Mouse (Mus musculus) stomach, embryonic 15.5 days (tissue): ENCODE results near the gene Dffa. TPM values are rescaled to one million over a fixed set of nuclear protein-coding genes. Genes with fewer than 3 reads are reported as not detected.

Source experiments
- ATAC-seq: fragments of 200-750 bp; cut with Nextera tagmentation; 2 replicates; pipeline ENCODE4 v1.8.0; 2017; ENCODE audit warnings: low read depth, moderate number of reproducible peaks, moderate TSS enrichment; ENCODE audit not compliant: insufficient read depth, low FRiP score
- H3K27ac ChIP-seq: fragments of 300-500 bp; sonication (generic); 2 replicates; pipeline ENCODE4 v1.5.1; 2015; ENCODE audit warnings: mild to moderate bottlenecking, inconsistent platforms
- H3K27me3 ChIP-seq: fragments of 300-500 bp; sonication (generic); replicated peaks from 2 replicates; pipeline ENCODE4 v1.6.1; 2015; ENCODE audit warnings: inconsistent platforms
- H3K36me3 ChIP-seq: fragments of 300-500 bp; sonication (generic); 2 replicates; pipeline ENCODE4 v1.6.1; 2015; ENCODE audit warnings: inconsistent platforms
- H3K4me1 ChIP-seq: fragments of 300-500 bp; sonication (generic); 2 replicates; pipeline ENCODE4 v1.6.1; 2015; ENCODE audit warnings: inconsistent platforms
- H3K4me2 ChIP-seq: fragments of 300-500 bp; sonication (generic); 2 replicates; pipeline ENCODE4 v1.6.1; 2015; ENCODE audit warnings: mild to moderate bottlenecking, inconsistent platforms
- H3K4me3 ChIP-seq: fragments of 300-500 bp; sonication (generic); replicated peaks from 2 replicates; pipeline ENCODE4 v1.5.1; 2015; ENCODE audit warnings: inconsistent platforms
- H3K9ac ChIP-seq: fragments of 300-500 bp; sonication (generic); 2 replicates; pipeline ENCODE4 v1.6.1; 2015; ENCODE audit warnings: inconsistent platforms
- H3K9me3 ChIP-seq: fragments of 300-500 bp; sonication (generic); 2 replicates; pipeline ENCODE4 v1.6.1; 2016; ENCODE audit warnings: inconsistent platforms
- WGBS: fragments of 180-500 bp; shearing (Covaris S2); methylation state at CpG from one replicate; pipeline ENCODE4 v1.1.7; 2015; 5-methylcytosine and 5-hydroxymethylcytosine counted together
- polyA plus RNA-seq: library from polyadenylated mRNA; unstranded; fragments of >200 nt; fragmentation: Nextera tagmentation; extraction: Ambion mirVana; gene quantifications from 2 replicates; pipeline ENCODE4 v1.2.1, GENCODE M21; 2015

The Dffa gene
- polyA plus RNA-seq: 33.0 and 35.7 TPM in 2 replicates

GRCm38 (mm10) chr4:149103875-149104561 lies at the start of gene Dffa:
Dffa (plus strand) TSS chr4:149104146.
- peak; percentile 80 for ATAC-seq
- Histone ChIP-seq H3K27ac (no peak within 1 kb of the TSS), H3K4me2 (peak within 1 kb of the TSS; percentile 84), H3K9me3 (no peaks in the 10 kb centered on the region), H3K27me3 (no peaks in the 10 kb centered on the region), H3K36me3 (0 out of 2 replicates have a peak, but pooled peaks cover 11% of the 10 kb centered on the region), H3K4me3 (peak within 1 kb of the TSS; percentile 77), H3K9ac (peak within 1 kb of the TSS; percentile 55), H3K4me1 (peaks cover 6% of the 10 kb centered on the region; the same call in 1 of the 2 replicates)
- 1% methylated on average over 35 of the region's 35 CpGs for WGBS

- WGBS: 73% methylated on average over 6 of the region's 6 CpGs
- Histone ChIP-seq H3K4me3 (no peak overlapping the region), H3K4me2 (no peak overlapping the region), H3K27me3 (no peaks in the 10 kb centered on the region), H3K4me1 (peaks cover 9% of the 10 kb centered on the region), H3K9me3 (no peaks in the 10 kb centered on the region), H3K27ac (no peak overlapping the region), H3K9ac (no peak overlapping the region), H3K36me3 (no peaks in the 10 kb centered on the region)
- no peak for ATAC-seq
These were observed 48.1 kb upstream of the Dffa start for GRCm38 (mm10) chr4:149055847-149056246.

DNA sequence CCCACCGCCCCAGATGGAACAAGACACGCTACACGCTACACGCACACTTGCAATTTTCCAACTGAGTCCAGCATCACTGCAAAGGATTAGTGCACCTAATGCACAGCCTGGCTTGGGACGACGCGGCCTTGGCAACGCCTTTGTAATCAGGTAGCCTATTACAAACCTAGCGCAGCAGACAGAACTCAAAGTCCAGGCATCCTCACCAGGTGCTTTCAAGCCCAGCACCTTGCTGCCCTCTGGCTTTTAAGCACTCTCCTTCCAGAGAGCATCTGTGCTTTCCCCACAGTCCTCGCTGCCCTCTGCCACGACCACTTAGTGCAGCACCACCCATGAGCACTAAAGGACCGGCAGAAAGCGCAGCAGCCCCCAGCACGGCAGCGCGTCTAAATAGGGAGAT lies 47.0 kb upstream of the Dffa start:
- 0 out of 2 replicates have a peak overlapping the region, but pooled peaks have one; percentile 1 for H3K27ac ChIP-seq
- H3K4me2 ChIP-seq: no peak overlapping the region
- no peak; the same call in 1 of the 2 replicates for ATAC-seq
- H3K36me3 ChIP-seq: no peaks in the 10 kb centered on the region
- no peak overlapping the region for H3K9ac ChIP-seq
- H3K4me1 ChIP-seq: peaks cover 14% of the 10 kb centered on the region
- WGBS: 75% methylated on average over 16 of the region's 16 CpGs
- no peaks in the 10 kb centered on the region for H3K9me3 ChIP-seq
- no peak overlapping the region for H3K4me3 ChIP-seq
- H3K27me3 ChIP-seq: no peaks in the 10 kb centered on the region

DNA sequence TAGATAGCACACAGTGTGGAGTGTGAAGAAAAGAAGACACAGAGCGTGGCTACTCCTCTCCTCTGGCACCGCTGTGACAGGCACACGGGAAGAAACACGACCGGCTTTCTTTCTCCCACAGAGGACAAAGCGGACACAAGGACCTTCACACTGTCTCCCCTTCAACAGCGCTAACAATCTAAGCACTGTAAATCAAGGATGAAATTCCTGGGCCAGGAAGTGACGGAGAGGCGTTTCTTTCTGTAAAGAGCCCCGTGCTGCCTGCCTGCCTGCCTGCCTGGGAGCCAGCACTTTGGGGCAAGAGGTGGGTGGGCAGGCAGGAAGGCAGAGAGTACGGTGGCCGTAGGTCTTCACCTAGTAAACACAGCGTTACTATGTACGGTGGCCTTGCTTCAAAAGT lies 46.5 kb upstream of the Dffa start:
- Histone ChIP-seq H3K4me2 (no peak overlapping the region), H3K4me3 (no peak overlapping the region), H3K9ac (no peak overlapping the region), H3K27me3 (no peaks in the 10 kb centered on the region), H3K4me1 (peaks cover 19% of the 10 kb centered on the region), H3K27ac (0 out of 2 replicates have a peak overlapping the region, but pooled peaks have one; percentile 1), H3K36me3 (no peaks in the 10 kb centered on the region), H3K9me3 (no peaks in the 10 kb centered on the region)
- ATAC-seq: no peak
- WGBS: 27% methylated on average over 14 of the region's 14 CpGs

- WGBS: 64% methylated on average over 7 of the region's 7 CpGs
- Histone ChIP-seq H3K36me3 (no peaks in the 10 kb centered on the region), H3K9ac (no peak overlapping the region), H3K4me2 (no peak overlapping the region), H3K27me3 (no peaks in the 10 kb centered on the region), H3K9me3 (no peaks in the 10 kb centered on the region), H3K27ac (peak overlapping the region; percentile 52; the same call in 1 of the 2 replicates), H3K4me3 (no peak overlapping the region), H3K4me1 (peaks cover 19% of the 10 kb centered on the region)
- no peak for ATAC-seq
These were observed 45.6 kb upstream of the Dffa start for GRCm38 (mm10) chr4:149058298-149058697.

DNA sequence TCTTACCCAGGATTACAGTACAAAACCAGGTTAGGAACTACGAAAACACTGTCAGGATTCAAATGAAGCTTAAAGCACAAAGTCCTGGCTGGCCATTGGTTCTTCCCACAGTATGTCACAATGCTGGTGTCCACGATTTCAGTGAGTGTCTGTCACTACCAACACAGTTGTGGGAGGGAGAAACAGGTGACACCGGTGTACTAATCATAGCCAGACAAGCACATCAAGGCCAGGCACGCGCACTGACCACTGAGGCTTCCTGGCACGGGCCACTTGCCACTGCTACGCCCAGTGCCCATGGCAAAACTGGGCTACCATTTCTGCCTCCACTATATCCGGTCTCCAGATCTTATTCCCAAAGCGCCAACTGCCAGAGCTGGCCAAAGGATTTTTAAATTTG lies 44.2 kb upstream of the Dffa start:
- Histone ChIP-seq H3K36me3 (no peaks in the 10 kb centered on the region), H3K27ac (no peak overlapping the region), H3K9me3 (no peaks in the 10 kb centered on the region), H3K9ac (no peak overlapping the region), H3K27me3 (no peaks in the 10 kb centered on the region), H3K4me1 (peaks cover 19% of the 10 kb centered on the region), H3K4me3 (no peak overlapping the region), H3K4me2 (no peak overlapping the region)
- no peak for ATAC-seq
- 89% methylated on average over 9 of the region's 9 CpGs for WGBS

DNA sequence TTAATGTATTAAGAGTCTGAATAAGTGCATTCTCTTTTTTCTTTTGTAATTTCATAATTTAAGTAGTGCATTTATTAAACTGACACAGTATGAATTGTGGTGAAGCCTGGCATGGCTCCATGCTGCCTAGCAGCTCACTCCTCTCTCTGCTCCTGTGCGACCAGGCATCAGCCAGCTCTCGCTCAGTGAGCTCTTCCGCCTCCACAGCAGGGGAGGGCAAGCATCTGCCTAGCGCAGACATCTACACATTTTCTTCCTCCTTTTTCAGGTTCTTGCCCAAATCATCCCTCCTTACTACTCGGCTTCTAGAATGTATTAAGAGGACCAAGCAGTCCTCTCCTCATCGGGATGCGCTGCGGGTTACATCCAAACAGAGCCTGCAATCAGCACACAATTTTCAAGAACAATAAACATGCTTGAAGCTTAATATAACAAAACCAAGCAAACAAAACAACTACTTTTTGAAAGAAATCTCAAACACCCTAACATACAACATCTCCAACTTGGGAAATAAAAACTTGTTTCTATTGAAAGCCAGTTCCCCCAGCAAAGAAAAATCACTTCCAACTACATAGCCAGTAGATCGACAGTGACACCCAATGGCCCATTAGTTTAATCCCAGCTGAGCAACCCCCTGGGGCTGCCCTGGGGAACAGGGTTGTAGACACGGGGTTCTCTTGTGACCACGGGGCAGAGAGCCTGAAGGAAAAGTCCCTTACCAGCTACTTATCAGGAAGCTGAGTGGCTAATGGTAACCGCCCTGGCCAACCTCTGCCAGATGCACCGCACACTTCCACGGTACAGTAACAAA lies 43.1 kb upstream of the Dffa start:
- 51% methylated on average over 14 of the region's 14 CpGs for WGBS
- no peak overlapping the region for H3K4me3 ChIP-seq
- no peak overlapping the region for H3K9ac ChIP-seq
- H3K4me2 ChIP-seq: no peak overlapping the region
- H3K36me3 ChIP-seq: no peaks in the 10 kb centered on the region
- H3K27ac ChIP-seq: no peak overlapping the region
- H3K9me3 ChIP-seq: no peaks in the 10 kb centered on the region
- no peak for ATAC-seq
- no peaks in the 10 kb centered on the region for H3K27me3 ChIP-seq
- peaks cover 19% of the 10 kb centered on the region for H3K4me1 ChIP-seq

GRCm38 (mm10) chr4:149061432-149061718 lies 42.6 kb upstream of the Dffa start:
- peaks cover 19% of the 10 kb centered on the region for H3K4me1 ChIP-seq
- no peak for ATAC-seq

DNA sequence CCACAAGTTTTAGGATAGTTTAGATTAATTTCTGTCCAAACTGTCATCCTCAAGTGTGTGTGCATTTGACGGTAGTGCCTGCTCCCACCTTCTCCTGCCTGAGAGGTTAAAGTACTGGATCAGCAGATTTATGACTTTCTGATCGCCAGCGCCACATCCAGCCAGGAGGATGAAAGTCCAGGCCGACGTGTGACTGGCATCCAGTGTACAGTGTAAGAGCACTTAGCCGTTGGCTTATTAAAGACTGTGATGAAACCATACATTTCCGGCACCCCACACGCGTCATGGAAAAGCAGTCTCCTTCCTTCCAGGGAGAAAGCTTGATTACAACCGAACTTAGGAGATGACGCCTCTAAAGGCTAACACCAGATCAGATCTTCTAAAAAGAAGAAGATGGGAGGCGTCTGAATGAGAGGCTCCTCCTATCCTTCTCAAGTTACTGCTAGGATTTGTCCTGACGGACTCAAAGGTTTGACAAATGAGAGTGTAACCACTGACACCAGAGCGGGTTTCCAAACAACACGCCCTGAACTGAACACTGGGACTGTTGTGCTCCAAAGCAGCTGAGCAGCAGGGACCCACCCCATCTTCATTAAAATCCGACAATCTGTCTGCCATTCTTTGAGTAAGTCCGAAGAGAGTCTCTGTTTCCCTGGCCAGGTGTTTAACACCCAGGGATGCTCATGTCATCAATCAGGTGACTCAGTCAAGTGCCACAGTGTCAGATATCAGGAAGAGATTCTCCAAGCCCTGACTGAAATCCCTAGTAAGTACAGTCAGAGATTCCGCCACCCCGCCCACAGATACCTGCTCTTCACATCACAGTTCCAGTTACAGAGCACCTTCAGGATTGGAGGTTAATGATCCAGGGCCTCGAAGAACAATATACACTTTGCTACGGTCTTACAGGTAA lies 41.3 kb upstream of the Dffa start:
- no peaks in the 10 kb centered on the region for H3K27me3 ChIP-seq
- no peak for ATAC-seq
- no peak overlapping the region for H3K4me2 ChIP-seq
- no peaks in the 10 kb centered on the region for H3K9me3 ChIP-seq
- H3K9ac ChIP-seq: no peak overlapping the region
- 40% methylated on average over 21 of the region's 21 CpGs for WGBS
- H3K27ac ChIP-seq: peak overlapping the region; percentile 49; the same call in 1 of the 2 replicates
- no peak overlapping the region for H3K4me3 ChIP-seq
- peaks cover 10% of the 10 kb centered on the region; the same call in 1 of the 2 replicates for H3K4me1 ChIP-seq
- no peaks in the 10 kb centered on the region for H3K36me3 ChIP-seq

More at GRCm38 (mm10) chr4:149061432-149061718, 42.6 kb upstream of the Dffa start:
- H3K27me3 ChIP-seq: no peaks in the 10 kb centered on the region
- H3K4me3 ChIP-seq: no peak overlapping the region
- H3K9ac ChIP-seq: no peak overlapping the region
- no peaks in the 10 kb centered on the region for H3K36me3 ChIP-seq
- WGBS: 70% methylated on average over 13 of the region's 13 CpGs
- H3K4me2 ChIP-seq: no peak overlapping the region
- no peaks in the 10 kb centered on the region for H3K9me3 ChIP-seq
- no peak overlapping the region for H3K27ac ChIP-seq

- Histone ChIP-seq H3K4me3 (no peak overlapping the region), H3K4me2 (no peak overlapping the region), H3K9ac (no peak overlapping the region), H3K36me3 (no peaks in the 10 kb centered on the region), H3K27ac (no peak overlapping the region), H3K9me3 (no peaks in the 10 kb centered on the region), H3K27me3 (no peaks in the 10 kb centered on the region), H3K4me1 (peaks cover 10% of the 10 kb centered on the region; the same call in 1 of the 2 replicates)
- WGBS: 74% methylated on average over 23 of the region's 23 CpGs
- no peak for ATAC-seq
These were observed 39.7 kb upstream of the Dffa start for GRCm38 (mm10) chr4:149064061-149064854.
